Mouse (Mus musculus): ENCODE results near the gene Kifc5b. TPM values are rescaled to one million over a fixed set of nuclear protein-coding genes. Genes with fewer than 3 reads are reported as not detected.

Gene Kifc5b
- polyA plus RNA-seq, 2 experiments = 2.7 to 13.8 TPM

- H3K27me3 ChIP-seq (ENCODE audit: control insufficient read depth, insufficient read depth, low read length) = no peaks in the 10 kb centered on the region
- ATAC-seq (ENCODE audit: insufficient read depth) (no peak), DNase-seq (ENCODE audit: low read depth in 3 of 3, low spot score in 3 of 3) (no peak)
- H3K27ac ChIP-seq = no peak overlapping the region
- peaks cover 6 to 7% of the 10 kb centered on the region in 2 experiments for H3K4me1 ChIP-seq (replicated peaks; ENCODE audit: control insufficient read depth in 2 of 2, insufficient read depth in 2 of 2, low read length in 1 of 2)
- no peak overlapping the region for H3K4me2 ChIP-seq (ENCODE audit: low read depth)
- no peak overlapping the region for H3K9ac ChIP-seq (replicated peaks)
- TF ChIP-seq EP300 (IDR thresholded peaks at IDR 0.05; ENCODE audit: low read depth) = no peak
- no peaks in the 10 kb centered on the region for H3K36me3 ChIP-seq (replicated peaks; ENCODE audit: control insufficient read depth, insufficient read depth, low read depth)
- H3K9me3 ChIP-seq (ENCODE audit: control insufficient read depth, low read length) = no peaks in the 10 kb centered on the region
- 71% methylated on average over 6 of the region's 6 CpGs for WGBS (ENCODE audit: insufficient replicate concordance)
- H3K4me3 ChIP-seq (ENCODE audit: insufficient read depth in 1 of 2, low read depth in 2 of 2, low read length in 2 of 2) = no peak overlapping the region
Measured at GRCm38 (mm10) chr17:26969257-26969656, 52.4 kb downstream of the Kifc5b start.

GRCm38 (mm10) chr17:26970221-26970620, 53.3 kb downstream of the Kifc5b start:
- H3K27ac ChIP-seq = no peak overlapping the region
- DNase-seq (ENCODE audit: low read depth in 3 of 3, low spot score in 3 of 3) (no peak), ATAC-seq (ENCODE audit: insufficient read depth) (no peak)
- no peaks in the 10 kb centered on the region for H3K9me3 ChIP-seq (ENCODE audit: control insufficient read depth, low read length)
- peaks cover 2% of the 10 kb centered on the region for H3K36me3 ChIP-seq (replicated peaks; ENCODE audit: control insufficient read depth, insufficient read depth, low read depth)
- H3K4me3 ChIP-seq (ENCODE audit: insufficient read depth in 1 of 2, low read depth in 2 of 2, low read length in 2 of 2) = no peak overlapping the region
- H3K27me3 ChIP-seq (ENCODE audit: control insufficient read depth, insufficient read depth, low read length) = no peaks in the 10 kb centered on the region
- no peak for TF ChIP-seq EP300 (IDR thresholded peaks at IDR 0.05; ENCODE audit: low read depth)
- no peak for TF ChIP-seq CTCF (IDR thresholded peaks at IDR 0.05; ENCODE audit: low read depth)
- H3K9ac ChIP-seq (replicated peaks) = no peak overlapping the region
- H3K4me1 ChIP-seq (replicated peaks; ENCODE audit: control insufficient read depth in 2 of 2, insufficient read depth in 2 of 2, low read length in 1 of 2) = peaks cover 7 to 8% of the 10 kb centered on the region in 2 experiments
- no peak overlapping the region for H3K4me2 ChIP-seq (ENCODE audit: low read depth)
- 54% methylated on average over 12 of the region's 12 CpGs for WGBS (ENCODE audit: insufficient replicate concordance)

- H3K4me1 ChIP-seq (replicated peaks; ENCODE audit: control insufficient read depth in 2 of 2, insufficient read depth in 2 of 2, low read length in 1 of 2) = peaks cover 7 to 8% of the 10 kb centered on the region in 2 experiments
- H3K9me3 ChIP-seq (ENCODE audit: control insufficient read depth, low read length) = no peaks in the 10 kb centered on the region
- WGBS (ENCODE audit: insufficient replicate concordance) = 63% methylated on average over 8 of the region's 8 CpGs
- no peak overlapping the region for H3K9ac ChIP-seq (replicated peaks)
- peaks cover 6% of the 10 kb centered on the region for H3K36me3 ChIP-seq (replicated peaks; ENCODE audit: control insufficient read depth, insufficient read depth, low read depth)
- no peaks in the 10 kb centered on the region for H3K27me3 ChIP-seq (ENCODE audit: control insufficient read depth, insufficient read depth, low read length)
- TF ChIP-seq EP300 (IDR thresholded peaks at IDR 0.05; ENCODE audit: low read depth) (no peak), CTCF (IDR thresholded peaks at IDR 0.05; ENCODE audit: low read depth) (no peak)
- no peak overlapping the region for H3K27ac ChIP-seq
- peak overlapping the region; percentile 83 for H3K4me2 ChIP-seq (ENCODE audit: low read depth)
- no peak for DNase-seq (ENCODE audit: low read depth in 3 of 3, low spot score in 3 of 3)
- H3K4me3 ChIP-seq (ENCODE audit: insufficient read depth in 1 of 2, low read depth in 2 of 2, low read length in 2 of 2) = no peak overlapping the region
- ATAC-seq (ENCODE audit: insufficient read depth) = no peak
Measured at GRCm38 (mm10) chr17:26971247-26971905, 54.5 kb downstream of the Kifc5b start.

- Histone ChIP-seq H3K27ac (peak overlapping the region; percentile 46), H3K36me3 (replicated peaks; ENCODE audit: control insufficient read depth, insufficient read depth, low read depth) (peaks cover 10% of the 10 kb centered on the region), H3K4me1 (replicated peaks; ENCODE audit: control insufficient read depth in 2 of 2, insufficient read depth in 2 of 2, low read length in 1 of 2) (peaks cover 7 to 8% of the 10 kb centered on the region in 2 experiments), H3K4me3 (ENCODE audit: insufficient read depth in 1 of 2, low read depth in 2 of 2, low read length in 2 of 2) (peak overlapping the region; percentile 83 to 84), H3K27me3 (ENCODE audit: control insufficient read depth, insufficient read depth, low read length) (no peaks in the 10 kb centered on the region), H3K9ac (replicated peaks) (peak overlapping the region; percentile 76), H3K9me3 (ENCODE audit: control insufficient read depth, low read length) (no peaks in the 10 kb centered on the region), H3K4me2 (ENCODE audit: low read depth) (peak overlapping the region; percentile 83)
- WGBS (ENCODE audit: insufficient replicate concordance) = 2% methylated on average over 3 of the region's 3 CpGs
- no peak for TF ChIP-seq CTCF (IDR thresholded peaks at IDR 0.05; ENCODE audit: low read depth)
- no peak for TF ChIP-seq EP300 (IDR thresholded peaks at IDR 0.05; ENCODE audit: low read depth)
- no peak for ATAC-seq (ENCODE audit: insufficient read depth)
- no peak for DNase-seq (ENCODE audit: low read depth in 3 of 3, low spot score in 3 of 3)
Measured at GRCm38 (mm10) chr17:26972107-26972506, 55.2 kb downstream of the Kifc5b start.

- TF ChIP-seq CTCF (IDR thresholded peaks at IDR 0.05; ENCODE audit: low read depth) (no peak), EP300 (IDR thresholded peaks at IDR 0.05; ENCODE audit: low read depth) (no peak)
- under 1% methylated on average over 75 of the region's 75 CpGs for WGBS (ENCODE audit: insufficient replicate concordance)
- DNase-seq (ENCODE audit: low read depth in 3 of 3, low spot score in 3 of 3) = peak; percentile 92
- Histone ChIP-seq H3K4me1 (replicated peaks; ENCODE audit: control insufficient read depth in 2 of 2, insufficient read depth in 2 of 2, low read length in 1 of 2) (peaks cover 7 to 8% of the 10 kb centered on the region in 2 experiments), H3K36me3 (replicated peaks; ENCODE audit: control insufficient read depth, insufficient read depth, low read depth) (peaks cover 10% of the 10 kb centered on the region), H3K4me3 (ENCODE audit: insufficient read depth in 1 of 2, low read depth in 2 of 2, low read length in 2 of 2) (peak within 1 kb of the TSS; percentile 83 to 84), H3K9me3 (ENCODE audit: control insufficient read depth, low read length) (no peaks in the 10 kb centered on the region), H3K27ac (peak within 1 kb of the TSS; percentile 46), H3K4me2 (ENCODE audit: low read depth) (peak within 1 kb of the TSS; percentile 84), H3K9ac (replicated peaks) (peak within 1 kb of the TSS; percentile 76), H3K27me3 (ENCODE audit: control insufficient read depth, insufficient read depth, low read length) (no peaks in the 10 kb centered on the region)
- peak; percentile 100 for ATAC-seq (ENCODE audit: insufficient read depth)
Measured at GRCm38 (mm10) chr17:26972703-26973574, 56.0 kb downstream of the Kifc5b start, which contains the start of gene Zbtb9. Zbtb9 (plus strand) TSS chr17:26973167.

Measured in liver, embryonic 14.5 days (tissue).